Mouse (Mus musculus) embryo, embryonic 11.5 days (tissue): ENCODE measurements around the gene 4930579F01Rik.

ENCODE experiments used
- DNase-seq: peaks from one replicate; pipeline ENCODE4 v3.0.0-alpha.2; 2012; ENCODE audit warnings: low read depth, low spot score

The 4930579F01Rik gene

DNA sequence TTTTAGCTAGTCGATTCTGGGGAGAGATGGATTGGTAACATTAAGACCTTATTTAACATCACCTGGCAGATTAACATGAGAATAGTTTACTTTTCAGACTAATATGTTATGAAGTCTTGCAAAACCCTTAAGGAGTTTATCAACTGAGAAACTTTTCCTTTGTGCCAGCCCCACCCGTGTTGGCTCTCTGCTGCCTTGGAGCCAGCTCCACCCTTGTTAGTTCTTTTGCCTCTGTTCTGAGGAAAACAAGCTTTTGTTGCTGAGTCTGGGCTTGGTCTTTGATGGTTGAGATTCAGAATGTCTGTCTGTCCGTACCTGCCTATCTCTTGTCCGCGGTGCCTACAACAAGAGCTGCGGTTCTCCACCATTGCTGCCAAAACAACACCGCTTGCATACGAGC, 22.5 kb upstream of the 4930579F01Rik start:
- DNase-seq = no peak

DNA sequence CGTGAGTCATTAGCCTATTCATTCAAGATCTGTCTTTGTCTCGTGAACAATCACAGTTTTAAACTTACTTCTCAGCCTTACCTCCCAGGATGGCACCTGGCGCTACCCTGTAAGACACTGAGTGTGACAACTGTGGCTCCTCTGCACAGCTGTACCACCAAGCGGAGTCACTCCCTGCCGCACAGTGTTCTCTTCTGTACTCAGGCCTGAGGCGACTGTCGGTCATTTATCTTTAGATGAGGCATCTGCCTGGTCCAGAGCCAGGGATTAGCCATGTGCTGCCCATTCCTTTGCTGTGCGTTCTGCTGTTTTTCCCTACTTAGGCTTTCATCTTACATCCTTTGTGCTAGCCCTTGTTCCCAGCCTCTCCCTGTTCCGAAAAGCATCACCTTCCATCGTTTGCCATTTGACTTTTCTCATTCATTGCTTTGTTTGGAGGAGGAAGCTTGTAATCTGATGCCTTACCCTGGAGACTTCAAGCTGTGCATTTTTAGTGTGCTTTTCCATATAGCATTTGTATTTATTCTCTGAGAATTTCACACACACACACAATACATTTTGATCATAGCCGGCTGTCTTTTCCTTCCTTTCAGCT, 21.9 kb upstream of the 4930579F01Rik start:
- DNase-seq = peak; percentile 13

DNA sequence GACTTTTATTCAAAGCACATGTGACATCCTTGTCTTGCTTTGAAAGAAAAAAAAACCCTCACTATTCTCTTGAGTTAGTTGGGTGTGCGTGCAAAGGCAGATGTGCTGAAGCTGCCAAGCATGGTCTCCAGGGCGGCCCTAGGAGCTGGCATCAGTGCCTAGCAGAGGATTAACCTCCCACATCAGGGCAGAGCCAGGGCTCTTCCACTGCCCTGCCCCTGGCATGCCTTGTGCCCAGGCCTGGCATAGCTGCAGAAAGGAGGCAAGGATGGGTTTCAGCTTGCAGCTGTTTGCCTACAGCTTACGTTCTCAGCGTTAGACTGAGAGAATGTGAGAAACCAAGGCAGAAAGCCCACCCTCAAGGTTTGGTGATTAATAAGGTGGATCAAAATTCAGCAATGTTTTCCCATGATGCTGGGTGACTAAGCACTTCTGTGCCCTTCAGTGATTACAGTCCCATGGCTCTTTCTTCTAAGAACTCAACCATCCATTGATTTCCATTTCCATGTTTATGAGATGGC, 18.9 kb upstream of the 4930579F01Rik start:
- DNase-seq = no peak

DNA sequence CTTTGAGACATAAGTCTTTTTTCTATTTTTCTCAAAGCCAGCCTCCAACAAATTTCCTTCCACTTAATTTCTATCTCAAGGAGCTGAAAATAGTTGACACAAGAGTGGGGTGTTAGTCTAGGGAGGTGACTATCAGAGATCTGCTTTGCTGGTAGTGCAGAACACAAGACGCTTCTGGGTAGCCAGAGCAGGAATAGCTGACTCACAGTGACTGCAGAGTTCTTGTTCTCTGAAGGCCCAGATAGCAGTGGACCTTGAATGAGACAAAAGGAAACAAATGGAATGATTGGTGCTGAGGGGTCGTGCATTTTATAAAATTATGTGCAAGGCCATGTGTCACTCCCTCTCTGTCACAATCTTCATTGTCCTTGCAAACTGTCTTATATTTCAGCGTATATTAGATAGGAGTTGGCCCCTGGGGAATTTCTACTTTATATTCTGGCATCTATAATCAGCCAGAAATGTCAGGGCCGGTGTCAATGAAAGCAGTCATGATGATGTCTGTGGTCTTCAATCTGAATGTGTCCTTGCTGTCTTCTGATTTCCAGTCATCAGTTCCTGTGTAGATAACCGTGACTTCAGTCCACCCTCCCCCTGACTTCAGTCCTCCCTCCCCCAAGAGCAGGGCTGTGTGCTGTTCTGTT, 16.9 kb upstream of the 4930579F01Rik start:
- no peak for DNase-seq

DNA sequence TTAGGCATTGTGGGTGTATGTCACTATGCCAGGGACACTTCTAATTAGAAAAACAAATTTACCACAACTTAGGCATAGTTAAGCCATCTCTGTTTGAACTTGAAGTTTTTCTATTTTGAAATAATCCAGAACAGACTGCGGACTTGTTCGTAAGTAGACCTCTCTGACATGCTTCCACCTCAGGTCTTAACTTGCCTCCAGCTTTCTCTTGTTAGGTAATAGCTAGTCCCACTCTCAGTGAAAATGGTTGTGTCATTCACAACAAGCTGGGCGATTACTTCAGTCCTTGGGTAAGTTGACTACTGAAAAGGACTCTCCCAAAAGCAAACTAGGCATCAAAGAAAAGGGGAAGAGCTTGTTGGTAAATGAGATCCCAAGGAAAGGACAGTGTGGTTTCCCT, 15.2 kb upstream of the 4930579F01Rik start:
- no peak for DNase-seq

DNA sequence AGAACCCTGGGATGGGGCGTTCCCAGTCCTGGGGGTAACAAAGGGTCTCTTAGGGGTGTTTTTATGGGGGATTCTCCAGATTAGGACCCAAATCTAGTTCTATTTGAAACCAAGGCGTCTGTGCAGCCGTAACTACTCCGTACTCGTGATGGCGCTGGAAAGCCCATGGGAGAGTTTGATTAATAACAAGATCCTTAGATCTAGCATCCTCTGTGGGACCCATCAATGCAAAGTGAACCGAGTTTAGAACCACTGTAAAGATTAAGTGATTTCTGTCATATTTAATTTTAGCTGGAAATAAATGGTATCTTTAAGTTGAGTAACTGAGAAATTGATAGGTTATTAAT, 5.1 kb upstream of the 4930579F01Rik start:
- no peak for DNase-seq

DNA sequence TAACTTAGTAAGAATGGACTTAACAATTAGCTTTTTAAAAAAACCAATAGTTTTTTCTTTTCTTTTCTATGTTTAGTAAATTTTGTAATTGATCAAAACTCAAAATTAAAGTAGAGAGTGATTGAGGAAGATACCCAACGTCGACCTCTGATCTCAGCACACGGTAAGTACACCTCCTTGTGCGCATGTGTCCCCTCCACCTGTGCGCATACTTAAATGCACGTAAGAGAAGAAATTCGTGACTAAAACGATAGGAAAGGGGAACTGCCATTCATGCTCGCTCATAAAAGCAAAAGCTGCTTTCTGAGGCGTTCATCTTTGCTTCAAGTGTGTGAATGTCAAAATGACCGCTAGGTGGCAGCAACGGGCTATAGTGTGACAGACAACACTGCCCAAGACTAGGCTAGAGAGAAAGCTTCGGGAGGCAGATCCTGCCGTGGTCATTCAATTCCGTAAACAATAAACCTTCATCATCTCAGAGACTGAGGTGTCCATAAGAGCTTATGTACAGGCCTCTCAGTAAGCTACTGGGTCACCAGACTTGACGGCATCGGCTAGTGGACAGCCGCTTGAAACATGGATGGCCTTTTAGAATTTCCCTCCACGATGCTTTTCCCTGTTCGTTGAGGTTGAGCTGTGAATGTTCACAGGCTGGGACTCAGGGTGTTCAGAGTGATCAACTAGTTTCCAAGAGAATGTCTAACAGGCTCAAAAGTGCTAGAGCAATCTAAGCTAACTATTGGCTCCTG, 4.5 kb upstream of the 4930579F01Rik start:
- peak; percentile 89 for DNase-seq

DNA sequence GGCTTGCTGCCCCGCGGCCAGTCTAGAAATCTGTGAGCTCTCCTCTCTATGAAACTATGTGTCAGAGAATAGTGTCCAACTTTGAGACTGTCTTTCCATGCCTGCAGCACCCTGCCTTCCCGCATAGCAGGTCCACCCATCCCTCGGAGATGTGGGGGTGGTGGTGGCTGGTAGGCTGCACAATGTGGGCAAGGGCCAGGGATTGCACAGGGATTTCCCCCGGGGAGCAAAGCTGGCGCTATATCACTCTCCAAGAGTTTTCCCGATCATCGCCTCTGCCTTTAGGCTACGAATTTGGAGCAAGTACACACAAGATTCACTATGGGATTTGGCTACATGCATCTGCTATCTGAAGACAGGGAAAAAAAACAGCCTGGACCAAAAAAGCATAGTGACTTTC, 3.9 kb upstream of the 4930579F01Rik start:
- DNase-seq = no peak

DNA sequence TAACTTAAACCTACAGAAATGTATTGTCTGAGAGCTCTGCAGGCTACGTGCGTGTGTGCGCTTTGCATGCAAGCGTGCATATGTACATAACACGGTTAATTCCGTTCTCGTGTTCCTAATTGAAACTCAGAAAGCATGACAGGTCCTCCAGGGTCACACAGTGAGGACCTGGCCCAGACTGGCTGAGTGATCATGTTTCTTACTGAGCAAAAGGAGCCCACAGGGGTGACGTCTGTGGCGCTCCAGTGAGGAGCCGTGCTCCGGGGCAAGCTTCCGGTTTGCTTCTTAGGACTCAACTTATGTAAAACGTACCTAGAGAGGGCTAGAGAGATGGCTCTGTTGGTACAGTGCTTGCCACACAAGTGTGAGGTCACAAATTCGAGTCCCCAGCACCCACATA, 3.5 kb upstream of the 4930579F01Rik start:
- DNase-seq = no peak

DNA sequence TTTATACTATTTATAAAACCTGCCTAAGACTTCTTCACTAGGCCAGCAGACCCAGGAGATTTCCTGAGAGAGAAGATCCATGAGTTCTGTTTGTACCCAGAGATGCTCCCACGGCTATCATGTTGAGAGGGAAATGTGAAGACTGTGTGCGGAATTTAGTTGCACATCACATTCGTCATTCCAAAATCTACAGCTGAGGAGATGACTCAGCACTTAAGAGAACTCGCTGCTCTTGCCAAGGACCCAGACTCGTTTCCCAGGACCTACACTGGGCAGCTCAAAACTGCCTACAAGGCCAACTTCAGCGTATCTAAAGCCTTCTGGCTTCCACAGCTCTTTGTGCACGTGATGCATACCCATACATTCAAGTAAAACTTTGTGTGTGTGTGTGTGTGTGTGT, 1.4 kb downstream of the 4930579F01Rik start:
- no peak for DNase-seq

DNA sequence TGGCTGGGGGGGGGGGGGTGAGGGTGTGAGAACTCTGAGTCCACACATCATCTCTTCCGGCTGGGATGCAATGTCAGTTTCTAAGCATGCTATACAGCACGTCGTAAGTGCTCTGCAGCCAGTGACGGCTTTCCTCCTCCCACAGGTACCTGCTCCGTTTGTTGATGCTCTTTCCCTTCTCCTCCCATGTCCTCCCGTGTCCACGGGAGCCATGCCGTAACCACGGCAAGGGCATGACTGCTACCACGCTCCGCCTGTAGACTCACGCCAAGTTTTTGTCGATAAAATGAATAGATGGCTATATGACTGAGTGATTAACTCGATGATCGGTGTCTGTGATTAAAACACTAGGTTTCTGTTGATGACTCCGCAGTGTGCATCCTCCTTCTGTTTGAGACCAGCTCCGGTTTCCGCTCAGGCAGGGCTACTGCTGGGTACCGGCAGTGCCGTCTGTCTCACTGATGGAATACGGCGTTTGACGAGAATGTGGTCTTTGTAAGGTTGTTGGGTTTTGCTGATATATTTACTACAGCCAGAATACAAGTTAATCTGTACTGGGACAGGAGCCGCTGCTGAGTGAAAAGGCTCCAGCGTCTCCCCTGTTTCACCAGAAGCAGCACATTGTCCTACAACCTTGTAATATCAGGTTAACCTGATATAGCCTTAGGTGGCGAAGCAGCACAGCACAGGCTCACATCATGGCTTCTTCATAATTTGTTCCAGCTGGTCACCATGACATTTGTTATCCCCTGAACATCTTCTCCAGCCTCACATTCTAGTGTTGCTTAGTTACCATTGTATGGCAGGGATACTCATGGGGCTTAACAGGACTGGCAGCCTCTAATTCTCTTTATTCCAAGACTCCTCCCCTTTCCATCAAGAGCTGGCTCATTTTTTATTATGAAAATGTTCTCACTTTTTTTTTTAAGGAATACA, 7.4 kb downstream of the 4930579F01Rik start:
- no peak for DNase-seq

DNA sequence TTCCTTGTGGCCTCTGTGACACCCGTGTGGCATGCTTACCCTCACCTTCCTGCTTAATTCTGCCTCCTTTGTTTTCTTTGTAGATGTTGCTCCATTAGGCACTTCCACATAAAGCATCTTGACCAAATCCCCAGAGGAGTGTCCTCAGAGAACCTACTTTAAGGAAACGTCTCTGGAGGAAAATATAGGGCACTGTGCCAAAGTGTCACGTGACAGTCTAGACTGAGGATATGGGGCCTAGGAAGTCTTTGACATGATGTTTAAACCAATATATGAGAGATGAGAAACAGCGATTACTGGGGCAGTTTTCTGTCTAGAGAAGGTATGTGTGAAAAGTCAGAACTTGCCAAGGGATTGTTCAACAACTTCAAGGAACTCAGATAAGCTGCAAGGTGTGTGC, 8.3 kb downstream of the 4930579F01Rik start:
- DNase-seq = no peak

DNA sequence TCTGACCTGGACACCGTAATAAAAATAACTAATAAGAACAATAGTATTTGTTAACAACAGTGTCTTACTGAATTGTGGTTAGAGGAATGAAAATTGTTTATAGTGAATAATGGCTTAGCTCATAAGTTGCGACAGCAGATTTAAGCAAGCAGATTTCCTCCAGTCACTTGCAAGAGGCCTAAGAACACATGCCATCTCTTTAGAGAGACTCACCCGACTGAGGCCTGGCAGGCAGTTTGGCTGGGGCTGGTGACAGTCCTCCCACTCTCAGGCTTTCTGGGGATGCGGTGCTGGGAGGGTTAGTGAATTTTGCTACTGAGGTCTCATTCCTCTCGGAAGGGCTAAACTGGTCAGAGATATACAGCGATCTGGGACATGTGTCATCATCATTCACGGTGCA, 10.3 kb downstream of the 4930579F01Rik start:
- no peak for DNase-seq

DNA sequence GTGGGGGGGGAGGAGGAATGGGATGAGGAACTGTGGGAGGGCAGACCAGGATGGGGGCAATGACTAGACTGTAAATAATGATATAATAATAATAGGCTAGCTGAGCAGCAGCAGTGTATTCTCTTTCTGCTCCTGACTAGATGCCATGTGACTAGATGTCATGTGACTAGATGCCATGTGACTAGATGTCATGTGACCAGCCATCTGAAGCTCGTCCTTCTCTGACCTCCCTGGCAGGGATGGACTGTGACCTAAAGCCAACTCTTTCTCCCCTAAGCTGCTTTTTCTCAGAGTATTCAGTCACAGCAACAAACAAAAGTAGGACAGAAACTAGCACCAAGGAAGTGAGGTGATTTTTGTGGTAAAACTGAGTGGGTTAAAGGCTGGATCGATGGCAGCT, 11.6 kb downstream of the 4930579F01Rik start:
- DNase-seq = no peak

DNA sequence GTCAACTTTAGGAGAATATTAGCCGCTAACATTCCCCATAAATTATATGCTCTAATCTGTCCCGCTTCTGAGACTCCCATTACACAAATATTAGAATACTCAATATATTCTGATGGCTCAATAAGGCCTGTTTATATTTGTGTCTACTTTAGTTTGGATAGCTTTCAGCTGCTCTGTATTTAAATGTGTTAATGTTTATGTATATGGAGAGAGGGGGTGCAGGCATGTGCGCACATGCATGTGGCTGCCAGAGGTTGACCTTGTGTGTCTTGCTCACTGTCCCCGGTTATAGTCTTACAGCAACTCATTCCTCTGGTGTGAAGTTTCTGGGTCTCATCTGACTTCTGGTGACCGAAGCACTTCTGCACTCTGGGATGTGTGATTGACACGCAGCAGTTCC, 18.1 kb downstream of the 4930579F01Rik start:
- no peak for DNase-seq

DNA sequence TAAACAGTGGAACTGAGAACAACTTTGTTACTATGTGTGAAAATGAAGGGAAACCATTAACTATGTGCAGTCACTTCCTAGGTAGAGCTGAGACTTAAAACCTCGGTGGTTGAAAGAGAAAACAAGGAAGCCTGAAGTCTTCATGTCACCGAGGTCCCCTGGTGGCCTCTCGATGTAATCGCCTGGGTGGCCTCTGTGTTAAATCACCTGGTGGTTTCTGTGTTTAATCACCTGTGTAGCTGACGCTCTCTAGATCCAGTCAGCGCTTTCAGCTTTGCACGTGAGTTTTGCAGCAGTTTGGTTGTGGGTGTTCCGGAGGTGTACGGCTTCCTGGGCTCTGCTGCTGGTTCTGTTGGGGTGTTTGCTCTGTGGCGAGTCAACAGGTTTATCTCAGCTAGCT, 20.3 kb downstream of the 4930579F01Rik start:
- no peak for DNase-seq

DNA sequence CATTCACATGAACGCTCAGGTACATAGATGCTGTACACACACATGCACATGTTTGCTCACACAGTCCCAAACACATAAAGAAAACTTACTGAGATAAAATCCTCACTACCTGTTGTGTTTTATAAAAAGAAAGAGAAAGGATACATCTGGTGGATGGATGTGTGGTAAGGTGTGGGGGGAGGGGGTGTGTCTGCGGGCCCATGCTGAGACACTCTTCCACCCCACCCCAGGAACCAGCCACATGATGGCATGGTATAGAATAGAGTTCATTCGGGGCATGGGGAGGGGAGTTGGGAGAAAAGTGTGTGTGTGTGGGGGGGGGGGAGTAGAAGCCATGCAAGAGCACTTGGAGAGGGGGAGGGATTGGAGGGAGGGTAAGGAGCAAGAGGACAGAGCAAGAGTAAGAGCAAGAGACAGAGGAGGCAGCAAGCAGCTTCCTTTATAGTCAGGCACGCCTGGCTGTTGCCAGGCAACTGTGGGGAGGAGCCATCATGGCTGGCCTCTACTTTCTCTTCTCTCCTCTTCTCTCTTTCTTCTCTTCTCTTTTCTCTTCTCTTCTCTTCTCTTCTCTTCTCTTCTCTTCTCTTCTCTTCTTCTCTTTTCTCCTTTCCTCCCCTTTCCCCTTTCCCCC, 31.0 kb downstream of the 4930579F01Rik start:
- no peak for DNase-seq

DNA sequence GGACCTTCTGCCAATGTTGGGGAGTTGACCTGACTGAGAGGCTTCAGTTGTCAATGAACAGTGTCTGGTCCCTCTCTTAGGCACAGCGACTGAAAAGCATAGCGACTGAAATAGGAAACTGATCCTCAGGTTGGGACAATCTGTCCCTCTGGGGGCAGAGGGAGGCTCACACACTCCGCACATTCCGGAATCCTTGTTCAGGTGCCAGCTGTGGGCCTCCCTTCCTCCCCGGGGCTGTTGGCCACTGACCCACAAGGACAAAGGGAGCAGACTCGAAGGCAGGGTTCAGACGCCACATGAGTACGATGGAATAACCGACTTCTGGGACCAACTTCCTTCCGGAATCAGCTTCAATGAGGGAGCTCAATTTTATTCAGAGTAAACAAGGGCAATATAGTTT, 32.0 kb downstream of the 4930579F01Rik start:
- DNase-seq = no peak

DNA sequence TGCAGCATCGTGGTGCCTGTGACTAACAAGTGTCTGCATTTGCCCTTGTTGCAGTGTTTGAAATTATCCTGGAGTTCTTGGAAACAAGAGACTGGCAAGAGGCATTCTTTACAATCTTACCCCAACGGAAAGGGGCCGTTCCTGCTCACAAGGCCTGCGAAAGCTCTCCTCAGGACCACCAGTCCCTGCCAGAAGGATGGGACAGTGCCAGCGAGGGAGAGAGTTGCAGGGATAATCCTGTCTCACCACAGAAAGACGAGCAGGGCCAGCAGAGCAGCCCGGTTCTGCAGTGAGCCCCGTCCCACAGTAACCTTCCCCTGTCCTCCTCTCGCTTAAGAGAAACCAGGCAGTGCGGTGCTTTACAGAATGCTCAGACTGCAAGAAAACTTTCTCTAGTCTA, 37.0 kb downstream of the 4930579F01Rik start:
- no peak for DNase-seq

DNA sequence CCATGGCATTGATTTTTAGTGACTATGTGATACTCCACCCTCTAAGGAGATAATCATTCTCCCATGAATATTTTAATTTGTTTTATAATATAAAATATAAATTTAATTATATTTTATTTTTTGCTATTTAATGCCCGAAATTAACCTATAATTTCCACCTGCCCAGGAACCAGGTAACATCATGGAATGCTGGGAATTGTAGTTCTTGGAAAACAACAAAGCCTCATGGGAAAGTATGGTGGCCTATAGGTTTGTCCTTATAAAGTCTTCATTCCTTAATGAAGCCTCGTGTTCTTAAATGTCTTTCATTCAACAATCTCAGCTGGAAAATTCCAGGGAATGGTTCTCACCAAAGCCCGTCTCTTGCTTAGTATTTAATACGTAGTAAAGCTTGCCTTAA, 38.6 kb downstream of the 4930579F01Rik start:
- no peak for DNase-seq

DNA sequence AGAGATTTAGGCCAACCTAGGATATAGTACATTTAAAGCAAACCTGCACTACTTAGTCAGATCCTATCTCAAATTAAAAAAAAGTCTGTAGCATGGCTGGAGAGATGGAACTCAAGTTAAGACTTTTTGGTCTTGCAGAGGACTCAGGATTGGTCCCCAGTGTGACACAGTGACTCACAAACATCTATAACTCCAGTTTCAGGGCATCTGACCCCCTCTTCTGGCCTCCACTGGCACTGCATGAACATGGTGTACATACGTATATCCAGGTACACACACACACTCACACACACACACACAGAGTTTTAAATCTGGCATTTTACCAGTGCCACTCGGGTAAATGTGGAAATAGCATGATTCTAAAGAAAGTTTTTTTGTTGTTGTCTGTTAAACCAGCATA, 44.8 kb downstream of the 4930579F01Rik start:
- no peak for DNase-seq
